Mouse (Mus musculus) ES-Bruce4 (cell line): Measurements from ENCODE around the gene Txnip. TPM values are rescaled to one million over a fixed set of nuclear protein-coding genes. Genes with fewer than 3 reads are reported as not detected.

Source experiments
- H3K27ac ChIP-seq: 2 replicates; pipeline ENCODE4 v1.5.1; 2012; ENCODE audit warnings: low read length, inconsistent platforms; ENCODE audit not compliant: insufficient read depth
- H3K27me3 ChIP-seq: 2 replicates; pipeline ENCODE4 v1.6.1; 2012; ENCODE audit warnings: mild to moderate bottlenecking, low read length, inconsistent platforms; ENCODE audit not compliant: control insufficient read depth, poor library complexity, insufficient read depth, severe bottlenecking
- H3K36me3 ChIP-seq: 2 replicates; pipeline ENCODE4 v1.6.1; 2012; ENCODE audit warnings: inconsistent platforms, mild to moderate bottlenecking, low read length, moderate library complexity; ENCODE audit not compliant: control insufficient read depth, poor library complexity, insufficient read depth, severe bottlenecking
- H3K4me1 ChIP-seq: one replicate; pipeline ENCODE4 v1.8.1; 2011; ENCODE audit warnings: low read length; ENCODE audit not compliant: control insufficient read depth, insufficient read depth
- H3K4me3 ChIP-seq: 2 replicates; pipeline ENCODE4 v1.5.1; 2011; ENCODE audit warnings: low read depth, mild to moderate bottlenecking, low read length
- H3K9ac ChIP-seq: 2 replicates; pipeline ENCODE4 v1.6.1; 2012; ENCODE audit warnings: low read depth, mild to moderate bottlenecking, inconsistent platforms; ENCODE audit not compliant: poor library complexity, severe bottlenecking
- H3K9me3 ChIP-seq: replicated peaks from 2 replicates; pipeline ENCODE4 v1.6.1; 2012; ENCODE audit warnings: mild to moderate bottlenecking, low read length, inconsistent platforms; ENCODE audit not compliant: control insufficient read depth, poor library complexity, insufficient read depth, severe bottlenecking
- CTCF ChIP-seq: IDR thresholded peaks from one replicate; pipeline ENCODE4 v1.8.1; 2011; ENCODE audit warnings: low read depth, low read length
- EP300 ChIP-seq: IDR thresholded peaks from 2 replicates; pipeline ENCODE4 v1.6.1; 2011; ENCODE audit warnings: low read depth, low read length; ENCODE audit not compliant: insufficient read depth
- POLR2A ChIP-seq: IDR thresholded peaks from one replicate; pipeline ENCODE4 v1.8.1; 2011; ENCODE audit warnings: low read length; ENCODE audit not compliant: insufficient read depth
- polyA plus RNA-seq: library from polyadenylated mRNA; stranded (reverse); fragments of >200 nt; gene quantifications from 2 replicates; pipeline ENCODE4 v1.2.4, GENCODE M21; 2011; ENCODE audit warnings: low read depth; ENCODE audit not compliant: missing spikeins, insufficient read depth, insufficient read length

Gene Txnip
- polyA plus RNA-seq, 1 experiment, result 450 TPM

DNA sequence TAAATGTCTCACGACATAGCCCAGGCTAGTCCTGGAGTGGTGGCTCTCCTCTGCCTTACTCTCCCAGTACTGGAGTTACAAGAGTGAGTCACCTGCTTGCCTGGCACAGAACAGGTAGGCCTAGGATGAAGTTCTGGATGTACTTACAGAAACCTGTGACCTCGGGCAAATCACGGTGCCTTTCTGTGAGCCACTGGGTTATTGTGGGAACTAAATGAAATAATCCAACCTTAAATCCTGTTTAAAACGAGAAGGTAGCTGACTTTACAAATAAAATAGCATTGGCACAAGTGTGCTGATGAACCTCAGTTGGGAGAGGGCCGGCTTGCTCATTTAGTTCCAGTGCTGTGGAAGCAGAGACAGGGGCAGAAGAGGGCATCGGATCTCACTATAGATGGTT lies 3.5 kb upstream of the Txnip start:
- Histone ChIP-seq H3K4me1 (peaks cover 1% of the 10 kb centered on the region), H3K36me3 (peaks cover 11% of the 10 kb centered on the region), H3K27me3 (no peaks in the 10 kb centered on the region), H3K9ac (no peak overlapping the region), H3K9me3 (no peaks in the 10 kb centered on the region), H3K27ac (no peak overlapping the region), H3K4me3 (no peak overlapping the region)
- TF ChIP-seq CTCF (no peak), EP300 (no peak), POLR2A (no peak)

DNA sequence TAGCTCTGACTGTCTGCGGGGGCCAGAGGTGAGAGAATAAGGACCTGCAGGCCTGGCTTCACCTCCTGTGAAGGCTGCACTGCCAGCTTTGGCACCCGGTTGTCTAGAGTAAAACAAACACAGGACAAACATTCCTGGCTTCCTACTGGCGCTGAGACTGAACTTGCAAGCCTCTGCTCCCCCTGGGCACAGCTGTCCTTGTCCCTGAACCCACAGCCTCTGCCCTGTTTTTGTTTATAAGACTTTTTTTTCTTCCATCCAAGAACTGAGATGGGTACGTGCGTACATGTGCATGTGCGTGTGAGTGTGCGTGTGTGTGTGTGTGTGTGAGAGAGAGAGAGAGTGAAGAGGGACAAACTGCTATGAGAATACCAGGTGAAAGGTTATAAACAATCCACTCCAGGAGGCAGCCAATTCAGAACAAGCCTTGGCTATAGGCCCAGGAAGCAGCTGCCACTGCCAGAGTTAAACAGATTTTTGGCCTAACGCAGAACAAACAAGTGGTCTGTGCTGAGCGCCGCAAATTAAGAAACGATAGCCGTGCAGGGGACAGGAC lies 2.6 kb upstream of the Txnip start:
- TF ChIP-seq EP300 (no peak), POLR2A (no peak), CTCF (no peak)
- Histone ChIP-seq H3K9ac (no peak overlapping the region), H3K9me3 (no peaks in the 10 kb centered on the region), H3K4me3 (no peak overlapping the region), H3K4me1 (peaks cover 1% of the 10 kb centered on the region), H3K36me3 (peaks cover 20% of the 10 kb centered on the region), H3K27me3 (no peaks in the 10 kb centered on the region), H3K27ac (no peak overlapping the region)

DNA sequence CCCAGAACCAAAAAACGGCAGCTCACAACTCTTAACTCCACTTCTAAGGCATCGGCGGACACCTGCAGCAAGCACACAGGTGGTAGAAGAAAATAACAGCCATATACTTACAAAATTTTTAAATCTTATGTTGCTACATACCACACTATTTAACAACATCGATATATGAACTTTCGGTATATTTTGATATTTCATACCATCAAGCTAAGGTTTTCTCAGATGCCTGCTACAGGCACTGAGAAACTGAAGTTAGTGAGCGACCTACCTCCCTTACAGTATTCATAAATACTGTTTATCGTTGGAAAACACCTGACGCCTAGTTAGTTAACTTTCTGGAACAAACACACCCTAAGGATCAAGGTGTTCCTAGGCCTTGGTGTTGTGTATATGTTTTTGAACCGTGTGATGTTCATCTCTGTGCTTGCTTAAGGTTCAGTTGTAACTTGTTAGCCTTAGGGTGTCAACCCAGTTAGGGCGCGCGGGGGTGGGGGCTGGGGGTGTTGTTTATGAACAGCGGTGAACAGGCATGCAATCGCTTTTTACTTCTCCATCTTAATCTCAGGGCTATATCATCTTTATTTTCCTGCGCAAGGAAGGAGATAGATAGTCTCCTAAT lies 1.6 kb upstream of the Txnip start:
- Histone ChIP-seq H3K27me3 (no peaks in the 10 kb centered on the region), H3K4me1 (no peaks in the 10 kb centered on the region), H3K27ac (no peak overlapping the region), H3K9me3 (no peaks in the 10 kb centered on the region), H3K36me3 (peaks cover 30% of the 10 kb centered on the region), H3K9ac (no peak overlapping the region), H3K4me3 (no peak overlapping the region)
- TF ChIP-seq CTCF (no peak), POLR2A (no peak)

DNA sequence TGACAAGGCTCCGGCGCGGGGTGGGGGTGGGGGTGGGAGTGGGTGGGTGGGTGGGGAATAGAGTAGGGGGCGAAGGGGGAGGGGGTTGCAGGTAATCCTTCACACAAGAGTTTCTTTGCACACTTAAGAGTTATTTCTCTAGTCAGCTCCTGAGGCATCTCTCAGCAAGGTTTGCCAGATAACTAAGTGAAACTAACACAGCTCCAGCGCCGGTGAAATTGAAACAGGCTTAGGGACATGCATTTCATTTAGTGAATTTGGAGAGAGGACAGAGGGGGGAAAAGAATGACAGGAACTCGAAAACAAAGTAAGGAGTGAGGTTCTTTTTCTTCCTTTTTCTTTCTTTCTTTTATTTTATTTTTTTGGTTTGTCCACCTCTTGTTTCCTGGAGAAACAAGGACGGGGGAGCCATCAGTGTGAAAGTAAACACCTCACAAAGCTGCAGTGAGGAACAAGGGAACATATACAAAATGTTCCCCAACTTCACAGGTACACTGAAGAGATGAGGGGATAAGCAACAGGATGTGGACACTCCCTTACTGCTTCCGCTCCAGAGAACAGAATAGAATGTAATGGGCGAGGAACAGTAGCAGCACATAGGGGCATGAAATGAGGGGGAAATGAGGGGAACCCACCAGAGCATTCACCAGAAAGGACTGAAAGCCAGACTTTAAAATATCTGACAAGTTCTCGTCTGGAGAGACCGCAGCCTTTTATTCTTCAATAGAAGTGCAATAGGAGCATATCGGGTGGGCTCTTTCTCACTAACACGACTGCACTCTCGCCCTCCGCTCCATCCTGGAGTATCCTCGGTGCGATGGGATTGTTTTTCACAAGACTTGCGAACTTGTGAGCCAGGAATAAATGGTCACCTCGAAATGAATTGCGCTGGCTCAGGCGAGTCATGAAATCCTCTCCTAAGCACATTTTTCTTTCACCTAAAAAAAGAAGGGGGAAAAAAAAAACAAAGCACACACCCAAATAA lies 814 bp upstream of the Txnip start:
- TF ChIP-seq EP300 (no peak), POLR2A (no peak), CTCF (no peak)
- Histone ChIP-seq H3K9ac (peak overlapping the region; percentile 80), H3K4me3 (peak overlapping the region; percentile 92), H3K27me3 (no peaks in the 10 kb centered on the region), H3K27ac (peak overlapping the region; percentile 92), H3K36me3 (peaks cover 32% of the 10 kb centered on the region), H3K4me1 (no peaks in the 10 kb centered on the region), H3K9me3 (no peaks in the 10 kb centered on the region)

DNA sequence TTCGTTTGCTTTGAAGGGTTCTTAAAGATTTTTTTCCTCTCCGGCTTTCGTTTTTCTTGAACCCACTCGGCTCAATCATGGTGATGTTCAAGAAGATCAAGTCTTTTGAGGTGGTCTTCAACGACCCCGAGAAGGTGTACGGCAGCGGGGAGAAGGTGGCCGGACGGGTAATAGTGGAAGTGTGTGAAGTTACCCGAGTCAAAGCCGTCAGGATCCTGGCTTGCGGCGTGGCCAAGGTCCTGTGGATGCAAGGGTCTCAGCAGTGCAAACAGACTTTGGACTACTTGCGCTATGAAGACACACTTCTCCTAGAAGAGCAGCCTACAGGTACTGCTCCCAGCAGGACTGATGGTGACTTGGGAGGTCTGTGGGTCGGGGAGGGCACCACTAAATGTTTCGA lies 402 bp downstream of the Txnip start:
- H3K27ac ChIP-seq, result peak overlapping the region; percentile 64
- TF ChIP-seq POLR2A, result peak; percentile 87
- no peak for TF ChIP-seq CTCF
- peak overlapping the region; percentile 99 for H3K4me3 ChIP-seq
- peak overlapping the region; percentile 93 for H3K9ac ChIP-seq
- no peaks in the 10 kb centered on the region for H3K4me1 ChIP-seq
- H3K9me3 ChIP-seq, result no peaks in the 10 kb centered on the region
- H3K36me3 ChIP-seq, result peaks cover 32% of the 10 kb centered on the region
- H3K27me3 ChIP-seq, result no peaks in the 10 kb centered on the region

DNA sequence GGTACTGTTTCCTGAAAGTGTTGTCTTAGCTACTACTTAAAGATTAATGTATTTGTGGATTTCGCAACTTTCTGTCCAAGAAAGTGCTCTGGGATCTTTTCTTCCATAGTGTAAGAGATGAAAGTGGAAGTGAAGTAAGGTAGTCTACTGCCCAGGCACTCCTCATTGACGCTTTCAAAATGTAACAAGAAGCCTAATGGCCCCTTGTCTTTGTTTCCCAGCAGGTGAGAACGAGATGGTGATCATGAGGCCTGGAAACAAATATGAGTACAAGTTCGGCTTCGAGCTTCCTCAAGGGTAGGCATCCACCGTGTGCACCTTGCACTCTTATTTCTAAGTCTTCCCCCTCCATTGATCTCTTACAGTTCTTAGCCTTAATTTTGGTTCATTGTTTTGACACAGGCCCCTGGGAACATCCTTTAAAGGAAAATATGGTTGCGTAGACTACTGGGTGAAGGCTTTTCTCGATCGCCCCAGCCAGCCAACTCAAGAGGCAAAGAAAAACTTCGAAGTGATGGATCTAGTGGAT lies 975 bp downstream of the Txnip start:
- peak overlapping the region; percentile 99 for H3K4me3 ChIP-seq
- peaks cover 32% of the 10 kb centered on the region for H3K36me3 ChIP-seq
- H3K4me1 ChIP-seq, result no peaks in the 10 kb centered on the region
- H3K27me3 ChIP-seq, result no peaks in the 10 kb centered on the region
- peak overlapping the region; percentile 93 for H3K9ac ChIP-seq
- peak overlapping the region; percentile 64 for H3K27ac ChIP-seq
- TF ChIP-seq EP300 (no peak), CTCF (no peak), POLR2A (no peak)
- no peaks in the 10 kb centered on the region for H3K9me3 ChIP-seq
